Mouse (Mus musculus): ENCODE results near the gene Btbd3. TPM values are rescaled to one million over a fixed set of nuclear protein-coding genes. Genes with fewer than 3 reads are reported as not detected.
A peak's percentile ranks its signal among the peaks of the same experiment; 100 is the strongest.

The Btbd3 gene
- total RNA-seq, 2 experiments from 2014 or later = 29.8 to 30.0 TPM

DNA sequence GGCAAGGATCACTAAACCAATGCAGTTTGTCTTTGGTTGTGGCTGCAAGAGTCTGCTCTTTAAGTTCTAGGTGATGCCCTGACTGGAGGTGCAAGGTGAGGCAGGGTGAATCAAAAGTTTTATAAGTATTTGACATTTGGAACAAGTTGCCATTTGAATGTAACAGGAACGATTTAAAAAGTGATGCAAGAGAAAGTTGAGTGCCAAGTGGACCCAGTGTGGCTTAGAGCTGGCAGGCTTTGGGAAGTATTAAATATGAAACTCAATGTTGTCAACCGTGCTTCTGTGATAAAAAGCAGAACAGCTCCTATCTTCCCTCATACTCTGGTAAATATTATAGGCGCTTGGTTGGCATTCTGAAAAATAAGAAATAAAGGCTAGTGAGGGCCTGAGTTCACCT, 99.0 kb downstream of the Btbd3 start:
- intact Hi-C loops (cut with DNase I) = no loop called here
- DNase-seq = no peak

GRCm38 (mm10) chr2:138362474-138362873, 106.1 kb downstream of the Btbd3 start:
- intact Hi-C loops (cut with DNase I) = no loop called here
- no peak for DNase-seq

DNA sequence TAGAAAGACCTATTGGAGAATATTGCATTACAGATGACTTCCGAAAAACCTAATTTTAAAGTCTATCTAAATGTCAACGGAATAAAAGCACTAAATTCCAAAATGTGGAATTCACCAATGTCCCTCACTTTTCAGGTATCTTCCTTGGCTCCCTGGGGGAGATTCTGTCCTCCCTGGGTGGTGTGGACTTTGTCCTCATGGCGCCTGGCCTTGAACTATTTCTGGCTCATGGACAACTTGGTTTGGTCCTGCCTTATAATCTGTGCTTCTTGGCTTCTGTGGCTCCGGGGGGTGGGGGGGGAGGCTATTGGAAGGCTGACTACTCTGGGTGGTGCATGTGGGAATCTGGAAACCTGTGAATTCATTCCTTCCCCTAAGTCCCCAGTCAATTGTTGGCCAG, 109.0 kb downstream of the Btbd3 start:
- intact Hi-C loops (cut with DNase I) = no loop called here
- DNase-seq = no peak

- intact Hi-C loops (cut with DNase I) = no loop called here
- DNase-seq = no peak
Measured at GRCm38 (mm10) chr2:138374556-138374955, 118.2 kb downstream of the Btbd3 start.

DNA sequence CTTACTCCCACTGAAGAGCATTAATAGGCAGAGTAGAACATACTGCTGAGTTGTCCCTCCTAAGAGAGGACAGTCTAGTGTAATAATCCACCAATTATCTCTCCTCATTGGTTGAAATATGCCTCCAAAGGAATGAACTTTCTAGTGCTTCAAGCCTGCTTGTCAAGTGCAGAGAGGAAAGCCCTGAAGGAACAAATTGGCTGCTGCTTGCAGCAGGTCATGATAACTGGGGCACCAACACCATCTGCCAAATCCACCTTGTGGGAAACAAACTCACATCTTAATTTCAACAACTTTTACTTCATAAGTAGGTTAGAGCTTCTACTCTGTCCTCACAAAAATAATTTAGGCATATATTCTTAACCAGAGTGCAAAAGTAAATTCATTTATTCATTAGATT, 122.5 kb downstream of the Btbd3 start:
- intact Hi-C loops (cut with DNase I) = no loop called here
- no peak for DNase-seq

- intact Hi-C loops (cut with DNase I) = loop anchor here (10.0 kb wide), 1 partner anchor 100 kb away; no protein-coding TSS in a partner anchor
- DNase-seq = no peak
Measured at GRCm38 (mm10) chr2:138384762-138385161, 128.4 kb downstream of the Btbd3 start.

DNA sequence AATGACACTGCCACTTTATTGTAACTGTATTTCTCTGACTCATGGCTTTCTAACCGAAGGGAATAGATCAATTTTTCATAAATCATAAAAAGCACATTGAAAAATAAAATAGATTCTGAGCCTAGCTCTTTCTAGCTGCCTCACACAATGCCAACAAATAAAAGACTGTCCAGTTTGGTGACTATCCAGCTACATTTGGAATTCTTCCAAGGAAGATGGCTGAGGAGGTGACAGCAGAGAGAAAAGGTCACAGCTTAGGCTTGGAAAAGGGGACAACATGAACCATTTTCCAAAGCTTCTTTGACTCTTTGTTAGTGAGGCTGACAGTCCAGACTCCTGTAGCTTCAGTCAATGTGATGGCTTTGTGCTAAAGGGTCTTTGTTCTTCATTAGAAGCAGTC, 132.2 kb downstream of the Btbd3 start:
- no peak for DNase-seq
- intact Hi-C loops (cut with DNase I) = loop anchor here (10.0 kb wide), 1 partner anchor 104 kb away; no protein-coding TSS in a partner anchor

DNA sequence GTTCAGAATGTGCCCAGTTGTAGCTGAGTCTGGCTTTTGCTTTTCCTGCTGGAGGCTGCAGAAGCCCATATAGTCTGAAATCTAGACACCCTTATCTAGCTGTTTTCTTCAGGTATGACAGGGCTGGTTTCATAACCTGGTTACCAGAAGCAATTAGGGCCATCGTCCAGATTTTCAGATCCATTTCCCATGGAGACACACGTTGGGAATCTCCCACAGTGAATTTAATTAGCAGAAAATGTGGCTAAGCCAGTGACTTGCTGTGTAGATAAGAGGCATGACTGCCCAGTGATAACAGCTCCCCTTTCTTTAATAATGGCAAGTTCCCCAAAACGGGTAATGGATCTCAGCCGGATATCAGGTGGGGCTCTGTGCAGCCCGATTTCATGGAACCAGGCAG, 146.7 kb downstream of the Btbd3 start:
- intact Hi-C loops (cut with DNase I) = no loop called here
- no peak for DNase-seq

- peak in 1 of 2 experiments; percentile 17 for DNase-seq
- intact Hi-C loops (cut with DNase I) = no loop called here
Measured at GRCm38 (mm10) chr2:138405753-138406528, 149.6 kb downstream of the Btbd3 start.

- intact Hi-C loops (cut with DNase I) = no loop called here
- no peak for DNase-seq
Measured at GRCm38 (mm10) chr2:138406703-138407102, 150.3 kb downstream of the Btbd3 start.

GRCm38 (mm10) chr2:138412537-138412936, 156.2 kb downstream of the Btbd3 start:
- intact Hi-C loops (cut with DNase I) = no loop called here
- no peak for DNase-seq

DNA sequence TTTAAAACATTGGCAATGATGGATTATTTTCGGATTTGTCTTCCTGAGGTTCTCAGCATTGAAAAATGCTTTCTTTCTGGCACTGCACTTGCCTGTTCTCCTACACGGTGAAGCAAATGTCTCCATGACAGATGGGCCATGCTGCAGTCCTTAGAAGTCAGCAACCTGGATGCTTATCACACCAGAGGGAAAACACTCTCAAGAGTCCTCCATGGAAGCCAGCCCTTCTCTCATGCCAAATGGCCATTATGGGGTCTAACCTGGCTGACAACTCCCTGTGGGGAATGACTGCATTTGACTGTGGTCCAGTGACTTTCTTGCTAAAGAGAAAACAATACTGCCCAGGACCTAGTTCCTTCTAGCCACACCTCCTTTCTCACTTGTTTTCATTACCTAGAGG, 166.0 kb downstream of the Btbd3 start:
- intact Hi-C loops (cut with DNase I) = no loop called here
- DNase-seq = no peak

DNA sequence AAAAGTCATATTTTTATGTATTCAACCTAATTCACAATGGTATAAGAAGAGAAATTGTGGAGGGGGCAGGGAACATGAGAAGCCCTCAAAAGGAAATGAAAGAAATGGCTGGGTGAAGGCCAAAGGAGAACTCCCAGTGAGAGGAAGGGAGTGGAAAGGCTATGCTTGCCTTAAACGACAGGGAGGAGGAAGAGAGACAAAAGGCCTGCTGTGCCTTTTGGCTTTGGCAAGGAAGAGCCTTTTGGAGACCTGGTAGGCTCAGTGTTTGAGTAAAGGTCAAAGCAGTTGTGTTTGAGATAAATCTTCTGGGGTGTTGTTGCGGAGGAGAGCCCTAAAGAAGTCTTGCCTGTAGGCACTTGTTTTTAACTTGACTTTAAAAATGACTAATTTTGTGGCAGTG, 175.6 kb downstream of the Btbd3 start:
- peak; percentile 1 to 3 for DNase-seq
- intact Hi-C loops (cut with DNase I) = no loop called here

- intact Hi-C loops (cut with DNase I) = no loop called here
- no peak for DNase-seq
Measured at GRCm38 (mm10) chr2:138446466-138446865, 190.1 kb downstream of the Btbd3 start.

GRCm38 (mm10) chr2:138446943-138447342, 190.6 kb downstream of the Btbd3 start:
- no peak for DNase-seq
- intact Hi-C loops (cut with DNase I) = no loop called here

- intact Hi-C loops (cut with DNase I) = no loop called here
- peak in 1 of 2 experiments; percentile 18 for DNase-seq
Measured at GRCm38 (mm10) chr2:138447681-138448080, 191.3 kb downstream of the Btbd3 start.

- DNase-seq = no peak
- intact Hi-C loops (cut with DNase I) = loop anchor here (1.0 kb wide), 1 partner anchor 8 kb away; no protein-coding TSS in a partner anchor
Measured at GRCm38 (mm10) chr2:138468046-138468572, 211.7 kb downstream of the Btbd3 start.

DNA sequence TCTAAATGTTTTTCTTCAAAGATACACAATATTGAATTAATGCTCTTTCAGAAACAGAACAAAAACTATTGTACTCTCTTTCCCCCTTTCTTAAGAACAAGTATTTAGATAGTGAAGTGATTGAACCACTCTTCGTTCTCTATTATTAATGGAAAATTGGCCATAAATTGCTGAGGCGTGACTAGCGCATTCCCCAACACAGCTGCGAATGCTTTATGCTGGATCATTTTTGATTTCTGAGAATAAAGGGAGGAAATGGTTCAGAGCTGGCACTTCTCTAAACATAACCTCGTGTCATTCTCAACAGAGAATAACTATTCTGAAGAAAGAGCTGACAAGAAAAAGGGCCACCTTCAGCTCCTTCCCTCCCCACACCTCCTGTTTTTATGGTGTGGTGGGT, 217.0 kb downstream of the Btbd3 start:
- intact Hi-C loops (cut with DNase I) = no loop called here
- DNase-seq = no peak

- intact Hi-C loops (cut with DNase I) = no loop called here
- no peak for DNase-seq
Measured at GRCm38 (mm10) chr2:138476486-138476885, 220.1 kb downstream of the Btbd3 start.

DNA sequence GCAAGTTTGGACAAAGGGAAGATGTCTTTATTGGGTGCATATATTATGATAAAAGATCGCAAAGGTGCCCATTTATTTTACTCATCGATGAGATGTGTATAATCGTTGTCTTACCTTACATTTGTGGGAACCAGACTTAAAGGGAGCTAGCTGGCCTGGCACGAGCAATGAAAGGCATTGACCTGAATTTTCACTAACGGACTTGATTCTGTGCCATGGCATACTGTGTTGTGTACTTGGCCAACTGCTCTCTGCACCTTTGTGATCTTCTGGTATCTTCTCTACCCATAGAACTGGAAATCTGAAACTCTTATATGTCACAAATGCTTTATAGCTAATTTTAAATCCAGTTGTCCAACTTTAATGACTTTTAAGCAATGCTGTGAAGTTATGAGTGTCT, 220.9 kb downstream of the Btbd3 start:
- no peak for DNase-seq
- intact Hi-C loops (cut with DNase I) = no loop called here

DNA sequence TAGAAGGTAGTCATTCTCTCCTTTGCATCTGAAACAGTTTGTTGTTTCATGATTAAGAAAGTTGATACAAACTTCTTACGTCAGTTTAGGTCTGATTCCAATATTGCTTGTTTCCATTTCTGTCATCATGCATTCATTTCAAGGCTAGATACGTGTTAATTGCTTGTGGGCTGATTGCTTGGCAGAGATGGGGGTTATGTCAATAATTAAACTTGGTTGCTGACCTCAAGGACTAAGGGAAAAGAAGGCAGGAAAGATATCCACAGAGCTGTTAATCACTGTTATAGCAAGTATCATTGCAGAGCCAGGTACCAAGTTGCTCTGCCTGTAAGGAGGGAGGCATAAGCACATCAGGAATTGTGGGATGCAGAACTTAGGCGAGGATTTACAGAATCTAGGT, 226.2 kb downstream of the Btbd3 start:
- intact Hi-C loops (cut with DNase I) = no loop called here
- DNase-seq = no peak

DNA sequence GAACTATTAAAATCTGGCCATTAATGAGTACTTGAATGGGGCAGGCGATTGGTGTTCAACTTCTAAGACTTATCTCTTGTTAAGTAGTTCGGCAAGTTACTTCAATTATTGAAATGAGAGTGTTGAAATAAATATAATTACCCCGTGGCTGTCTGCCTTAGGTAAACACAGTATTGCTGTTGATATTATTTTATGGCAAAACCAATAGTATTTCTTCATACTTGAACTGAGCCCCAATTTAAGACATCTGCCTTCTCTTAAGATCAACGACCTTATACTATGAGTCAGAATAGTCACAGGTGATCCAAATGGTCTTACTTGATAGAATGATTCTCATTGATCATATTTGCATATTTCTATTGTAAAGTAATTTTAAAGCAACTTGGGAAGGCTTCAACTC, 228.5 kb downstream of the Btbd3 start:
- no peak for DNase-seq
- intact Hi-C loops (cut with DNase I) = no loop called here

Data from heart, postnatal 14 days (tissue).